In the genomic region with DNA sequence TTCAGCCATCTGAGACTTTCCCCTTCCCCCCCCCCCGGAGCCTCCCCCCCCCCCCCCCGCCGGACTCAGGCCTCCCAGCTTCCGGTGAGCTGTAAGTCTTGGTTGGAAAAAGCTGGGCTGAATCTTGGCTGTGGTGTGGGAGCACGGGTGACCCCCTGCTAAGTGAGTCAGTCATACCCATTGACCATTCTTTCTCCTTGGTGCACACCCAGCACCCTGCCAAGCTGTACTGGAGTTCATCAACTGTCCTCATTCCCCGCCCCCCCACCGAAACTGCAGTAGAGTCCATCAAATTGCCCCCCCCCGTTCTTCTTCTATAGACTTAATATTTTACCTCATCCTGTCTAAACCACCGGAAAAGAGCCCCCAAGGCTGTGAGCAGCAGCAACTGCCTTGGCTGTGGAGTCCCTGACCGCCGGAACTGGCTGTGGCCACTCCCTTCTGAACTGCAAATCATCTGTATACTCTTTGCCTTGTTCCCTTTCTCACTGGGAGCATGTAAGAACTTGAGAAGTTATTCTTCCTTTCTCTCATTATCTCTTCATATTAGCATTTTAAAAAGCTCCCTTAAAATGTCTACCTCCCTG, we compare ENCODE assay signal across 16 mouse cellular contexts. TPM values are rescaled to one million over a fixed set of nuclear protein-coding genes. Genes with fewer than 3 reads are reported as not detected.
DNase-seq lines count a peak whose midpoint lies in the region; ATAC-seq and TF ChIP-seq lines count a peak whose summit lies in the region.
"Had no signal": no experiment of that assay in that cellular context is flagged by ENCODE, and none has a peak within 500 bp of the region (broad histone marks: within the 10 kb centered on the region; RNA-seq: fewer than 3 reads in every experiment).

No protein-coding gene starts in this region.

- no peak for ATAC-seq in lung, postnatal 0 days
- no peak for ATAC-seq in hindbrain, embryonic 12.5 days (ENCODE audit: low FRiP score)
- ATAC-seq in kidney, embryonic 14.5 days (ENCODE audit: low FRiP score, low TSS enrichment) = no peak
- ATAC-seq: intestine, postnatal 0 days had no signal

- WGBS in lung, postnatal 0 days = 68% methylated on average over 7 of the region's 11 CpGs
- 77% methylated on average over 7 of the region's 11 CpGs for WGBS in hindbrain, embryonic 12.5 days
- 64% methylated on average over 7 of the region's 11 CpGs for WGBS in kidney, embryonic 14.5 days

- intact Hi-C loops in gastrocnemius, postnatal 36 days (cut with DNase I) = loop anchor here (10.0 kb wide), 1 partner anchor 197 kb away; the partner anchor contains the start of gene Klhdc9

- DNase-seq in lung, postnatal 36 days = peak; percentile 40
- no peak for DNase-seq in lung, postnatal 0 days (ENCODE audit: low spot score)
- peak; percentile 43 for DNase-seq in Muller cell, postnatal 12 days (ENCODE audit: inconsistent ontology term)
- peak; percentile 38 for DNase-seq in induced T-regulatory cell, adult 2 months (ENCODE audit: low read depth)
- no peak for DNase-seq in gastrocnemius, postnatal 36 days
- DNase-seq: cerebellum, adult 2 months; heart, postnatal 4 days had no signal

- no peaks in the 10 kb centered on the region for H3K36me3 ChIP-seq in lung, postnatal 0 days (ENCODE audit: insufficient read depth, low read length)
- H3K36me3 ChIP-seq in megakaryocyte, embryonic 14.5 days (replicated peaks; ENCODE audit: low read length) = peaks cover 21% of the 10 kb centered on the region
- no peaks in the 10 kb centered on the region for H3K36me3 ChIP-seq in hindbrain, embryonic 12.5 days
- H3K36me3 ChIP-seq in kidney, embryonic 14.5 days (ENCODE audit: control insufficient read depth, insufficient read depth, low read length) = no peaks in the 10 kb centered on the region

- H3K27ac ChIP-seq in lung, postnatal 0 days (ENCODE audit: low read length) = no peak overlapping the region
- no peak overlapping the region for H3K27ac ChIP-seq in hindbrain, embryonic 12.5 days
- H3K27ac ChIP-seq in kidney, embryonic 14.5 days (ENCODE audit: low read depth, low read length) = no peak overlapping the region

- no peak overlapping the region for H3K9ac ChIP-seq in lung, postnatal 0 days (replicated peaks; ENCODE audit: low read depth)
- H3K9ac ChIP-seq in hindbrain, embryonic 12.5 days = no peak overlapping the region
- no peak overlapping the region for H3K9ac ChIP-seq in kidney, embryonic 14.5 days (ENCODE audit: low read depth, low read length)

- H3K27me3 ChIP-seq in lung, postnatal 0 days (replicated peaks; ENCODE audit: insufficient read depth, low read length) = no peaks in the 10 kb centered on the region
- no peaks in the 10 kb centered on the region for H3K27me3 ChIP-seq in megakaryocyte, embryonic 14.5 days (replicated peaks)
- peaks cover 4% of the 10 kb centered on the region; the same call in 1 of the 2 replicates for H3K27me3 ChIP-seq in hindbrain, embryonic 12.5 days
- no peaks in the 10 kb centered on the region for H3K27me3 ChIP-seq in kidney, embryonic 14.5 days (ENCODE audit: control insufficient read depth, insufficient read depth, low read length)

- H3K4me2 ChIP-seq in lung, postnatal 0 days (replicated peaks; ENCODE audit: low read depth, low read length) = no peak overlapping the region
- H3K4me2 ChIP-seq in hindbrain, embryonic 12.5 days (replicated peaks) = no peak overlapping the region
- no peak overlapping the region for H3K4me2 ChIP-seq in kidney, embryonic 14.5 days (replicated peaks; ENCODE audit: low read depth, low read length)

- H3K4me3 ChIP-seq in lung, postnatal 0 days (ENCODE audit: low read depth, low read length) = no peak overlapping the region
- H3K4me3 ChIP-seq in megakaryocyte, embryonic 14.5 days (replicated peaks) = peak overlapping the region; percentile 87
- H3K4me3 ChIP-seq in hindbrain, embryonic 12.5 days = no peak overlapping the region
- no peak overlapping the region for H3K4me3 ChIP-seq in kidney, embryonic 14.5 days (ENCODE audit: low read length)

- no peak for TF ChIP-seq EP300 in lung, postnatal 0 days (IDR thresholded peaks at IDR 0.05)

- no peaks in the 10 kb centered on the region for H3K9me3 ChIP-seq in lung, postnatal 0 days (ENCODE audit: low read length)
- H3K9me3 ChIP-seq in megakaryocyte, embryonic 14.5 days = no peaks in the 10 kb centered on the region
- H3K9me3 ChIP-seq in hindbrain, embryonic 12.5 days (replicated peaks) = no peaks in the 10 kb centered on the region
- no peaks in the 10 kb centered on the region for H3K9me3 ChIP-seq in kidney, embryonic 14.5 days (ENCODE audit: control insufficient read depth, low read length)

- no peaks in the 10 kb centered on the region for H3K4me1 ChIP-seq in lung, postnatal 0 days (ENCODE audit: insufficient read depth, low read depth, low read length)
- H3K4me1 ChIP-seq in megakaryocyte, embryonic 14.5 days = peaks cover 87% of the 10 kb centered on the region
- no peaks in the 10 kb centered on the region for H3K4me1 ChIP-seq in hindbrain, embryonic 12.5 days
- H3K4me1 ChIP-seq in kidney, embryonic 14.5 days (ENCODE audit: control insufficient read depth, insufficient read depth, low read length) = no peaks in the 10 kb centered on the region

- TF ChIP-seq CTCF in lung, postnatal 0 days (IDR thresholded peaks at IDR 0.05) = no peak

RNA-seq across cellular contexts. Expression of gene Cd244a, which starts 2.7 kb away (rescaled TPM):
- polyA plus RNA-seq in lung, postnatal 0 days (2015; fragmentation: Nextera tagmentation; extraction: Ambion mirVana) = 1.7 and 1.8 TPM in 2 replicates
- not detected in 2 replicates for polyA plus RNA-seq in megakaryocyte, embryonic 14.5 days (2012; ENCODE audit: insufficient read depth, low replicate concordance)
- total RNA-seq in gastrocnemius, postnatal 36 days (2021) = not detected
- 0.08 TPM in 1 of 2 replicates, not detected in the other for polyA plus RNA-seq in hindbrain, embryonic 12.5 days (2016; fragmentation: Nextera tagmentation; extraction: Ambion mirVana)
- not detected in 2 replicates for polyA plus RNA-seq in kidney, embryonic 14.5 days (2014; fragmentation: Nextera tagmentation; extraction: Ambion mirVana)
- total RNA-seq: left cerebral cortex, postnatal 36 days had no signal
- polyA plus RNA-seq: brain, embryonic 14.5 days; cerebellum, adult 2 months had no signal

RNA-seq across cellular contexts. Expression of gene Itln1, which starts 26.6 kb away (rescaled TPM):
- not detected in 2 replicates for polyA plus RNA-seq in lung, postnatal 0 days (2015; fragmentation: Nextera tagmentation; extraction: Ambion mirVana)
- polyA plus RNA-seq in megakaryocyte, embryonic 14.5 days (2012; ENCODE audit: insufficient read depth, low replicate concordance) = 0.94 TPM in 1 of 2 replicates, not detected in the other
- total RNA-seq in gastrocnemius, postnatal 36 days (2021) = not detected
- polyA plus RNA-seq in hindbrain, embryonic 12.5 days (2016; fragmentation: Nextera tagmentation; extraction: Ambion mirVana) = not detected in 2 replicates
- not detected in 2 replicates for polyA plus RNA-seq in kidney, embryonic 14.5 days (2014; fragmentation: Nextera tagmentation; extraction: Ambion mirVana)
- total RNA-seq: heart, adult 18-20 months; heart, postnatal 4 days; left cerebral cortex, postnatal 36 days; neutrophil, adult 5-6 weeks had no signal
- polyA plus RNA-seq: brain, embryonic 14.5 days; cerebellum, adult 2 months; lung, embryonic 16.5 days had no signal

RNA-seq across cellular contexts. Expression of gene Ly9, which starts 45.5 kb away (rescaled TPM):
- polyA plus RNA-seq in lung, postnatal 0 days (2015; fragmentation: Nextera tagmentation; extraction: Ambion mirVana) = 0.55 and 0.84 TPM in 2 replicates
- 3.3 TPM in 1 of 2 replicates, not detected in the other for polyA plus RNA-seq in megakaryocyte, embryonic 14.5 days (2012; ENCODE audit: insufficient read depth, low replicate concordance)
- under 1 TPM in 1 of 2 experiments, not detected in 1; 0.12 TPM for total RNA-seq in gastrocnemius, postnatal 36 days (2021)
- not detected in 2 replicates for polyA plus RNA-seq in hindbrain, embryonic 12.5 days (2016; fragmentation: Nextera tagmentation; extraction: Ambion mirVana)
- polyA plus RNA-seq in kidney, embryonic 14.5 days (2014; fragmentation: Nextera tagmentation; extraction: Ambion mirVana) = not detected in 2 replicates
- total RNA-seq: left cerebral cortex, postnatal 36 days had no signal

RNA-seq across cellular contexts. Expression of gene Alyref2, which starts 58.5 kb away (rescaled TPM):
- polyA plus RNA-seq in lung, postnatal 0 days (2015; fragmentation: Nextera tagmentation; extraction: Ambion mirVana) = 13.7 and 14.8 TPM in 2 replicates
- 4.6 and 9.8 TPM in 2 replicates for polyA plus RNA-seq in megakaryocyte, embryonic 14.5 days (2012; ENCODE audit: insufficient read depth, low replicate concordance)
- total RNA-seq in gastrocnemius, postnatal 36 days (2021) = 1 to 10 TPM in 1 of 2 experiments, under 1 TPM in 1; 0.79 to 1.2 TPM
- polyA plus RNA-seq in hindbrain, embryonic 12.5 days (2016; fragmentation: Nextera tagmentation; extraction: Ambion mirVana) = 21.0 and 26.1 TPM in 2 replicates
- polyA plus RNA-seq in kidney, embryonic 14.5 days (2014; fragmentation: Nextera tagmentation; extraction: Ambion mirVana) = 10.3 and 14.7 TPM in 2 replicates

Comparison
In these comparisons a context has a peak if more than half of its experiments do, and no peak if none do; other contexts are left out.
1. DNase-seq: peak in lung, postnatal 36 days (single experiment), Muller cell, postnatal 12 days (single experiment) and induced T-regulatory cell, adult 2 months (single experiment); none in lung, postnatal 0 days (single experiment) and gastrocnemius, postnatal 36 days (0 of 2).